Mouse (Mus musculus) liver, embryonic 16.5 days (tissue): ENCODE data around the gene Matn3. TPM values are rescaled to one million over a fixed set of nuclear protein-coding genes. Genes with fewer than 3 reads are reported as not detected.

Experiments
- ATAC-seq: fragments of 200-750 bp; cut with Nextera tagmentation; 2 replicates; pipeline ENCODE4 v1.8.0; 2017; ENCODE audit warnings: low read depth, mild to moderate bottlenecking, moderate number of reproducible peaks, moderate library complexity
- H3K27ac ChIP-seq: fragments of 300-500 bp; sonication (generic); 2 replicates; pipeline ENCODE4 v1.5.1; 2014; ENCODE audit warnings: mild to moderate bottlenecking, low read length
- H3K27me3 ChIP-seq: fragments of 300-500 bp; sonication (generic); 2 replicates; pipeline ENCODE4 v1.6.1; 2014; ENCODE audit warnings: low read depth, low read length, mixed read lengths; ENCODE audit not compliant: control insufficient read depth, insufficient read depth
- H3K36me3 ChIP-seq: fragments of 300-500 bp; sonication (generic); 2 replicates; pipeline ENCODE4 v1.6.1; 2014; ENCODE audit warnings: mild to moderate bottlenecking; ENCODE audit not compliant: control insufficient read depth, insufficient read depth
- H3K4me1 ChIP-seq: fragments of 300-500 bp; sonication (generic); 2 replicates; pipeline ENCODE4 v1.6.1; 2014; ENCODE audit warnings: low read depth, low read length, mixed read lengths; ENCODE audit not compliant: control insufficient read depth
- H3K4me2 ChIP-seq: fragments of 300-500 bp; sonication (generic); 2 replicates; pipeline ENCODE4 v1.6.1; 2014; ENCODE audit warnings: low read depth, low read length, mixed read lengths
- H3K4me3 ChIP-seq: fragments of 300-500 bp; sonication (generic); 2 replicates; pipeline ENCODE4 v1.5.1; 2014; ENCODE audit warnings: low read depth, mild to moderate bottlenecking, low read length
- H3K9ac ChIP-seq: fragments of 300-500 bp; sonication (generic); 2 replicates; pipeline ENCODE4 v1.6.1; 2014; ENCODE audit warnings: low read depth, low read length
- H3K9me3 ChIP-seq: fragments of 300-500 bp; sonication (generic); replicated peaks from 2 replicates; pipeline ENCODE4 v1.6.1; 2016; ENCODE audit warnings: low read length; ENCODE audit not compliant: control insufficient read depth
- WGBS: fragments of 180-500 bp; shearing (Covaris S2); extraction: QIAGEN DNeasy Blood & Tissue Kit; methylation state at CpG from one replicate; pipeline ENCODE4 v1.1.7; 2014; ENCODE audit not compliant: insufficient replicate concordance; 5-methylcytosine and 5-hydroxymethylcytosine counted together
- polyA plus RNA-seq: library from polyadenylated mRNA; unstranded; fragments of >200 nt; fragmentation: Nextera tagmentation; extraction: Ambion mirVana; gene quantifications from 2 replicates; pipeline ENCODE4 v1.2.1, GENCODE M21; 2015

Gene Matn3
- polyA plus RNA-seq, 1 experiment from 2014 or later = 0.09 TPM

DNA sequence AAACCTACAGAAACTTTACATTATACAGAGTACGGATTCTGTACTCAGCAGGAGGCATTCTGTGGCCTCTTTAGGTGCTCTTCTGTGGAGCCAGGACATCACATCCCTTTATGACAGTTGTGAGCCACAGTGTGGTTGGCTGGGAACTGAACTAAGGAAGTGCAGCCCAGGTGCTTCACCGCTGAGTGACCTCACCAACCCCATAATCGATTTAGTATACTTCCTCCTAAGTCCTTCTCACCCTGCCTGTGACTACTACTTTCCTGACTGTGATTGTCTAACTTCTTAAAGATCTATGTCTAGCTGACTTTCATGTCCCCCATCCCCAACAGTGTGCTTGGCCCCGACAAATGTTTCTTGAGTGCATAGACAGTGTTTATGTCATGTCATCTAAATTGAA lies 50.6 kb downstream of the Matn3 start:
- Histone ChIP-seq H3K4me1 (no peaks in the 10 kb centered on the region), H3K27me3 (no peaks in the 10 kb centered on the region), H3K36me3 (no peaks in the 10 kb centered on the region), H3K4me2 (no peak overlapping the region), H3K9me3 (no peaks in the 10 kb centered on the region), H3K27ac (no peak overlapping the region), H3K9ac (no peak overlapping the region), H3K4me3 (no peak overlapping the region)
- 47% methylated on average over 4 of the region's 4 CpGs for WGBS
- no peak for ATAC-seq

DNA sequence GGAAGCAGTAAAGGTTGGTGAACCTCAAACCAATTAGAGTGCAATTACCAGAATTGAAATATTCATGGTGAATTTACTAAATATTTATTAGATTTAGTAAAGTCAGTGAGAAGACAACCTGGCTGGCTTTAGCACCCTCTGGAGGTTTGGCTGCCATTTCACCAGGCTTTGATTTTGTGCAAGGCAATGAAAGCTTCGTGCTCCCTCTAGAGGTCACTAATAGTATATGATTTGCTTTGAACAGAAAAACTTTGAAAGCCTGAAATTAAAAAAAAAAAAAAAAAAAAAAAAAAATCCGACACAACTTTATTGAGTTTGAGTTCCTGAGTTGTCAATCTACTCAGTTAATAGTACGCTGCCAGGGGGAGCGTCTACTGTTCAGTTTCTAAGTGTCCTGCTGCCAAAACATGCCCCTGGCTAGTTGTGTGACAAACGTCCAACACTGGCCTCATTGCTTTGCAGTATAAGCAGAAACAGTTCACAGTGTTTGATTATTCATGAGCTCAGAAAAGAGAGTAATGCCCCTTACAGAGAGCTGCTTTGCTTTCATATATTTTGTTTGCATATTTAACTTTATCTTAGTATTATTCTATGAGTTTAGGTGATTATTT lies 54.4 kb downstream of the Matn3 start:
- WGBS = 10% methylated on average over 5 of the region's 5 CpGs
- Histone ChIP-seq H3K4me1 (no peaks in the 10 kb centered on the region), H3K36me3 (no peaks in the 10 kb centered on the region), H3K9ac (no peak overlapping the region), H3K4me2 (no peak overlapping the region), H3K4me3 (no peak overlapping the region), H3K27me3 (no peaks in the 10 kb centered on the region), H3K27ac (no peak overlapping the region), H3K9me3 (no peaks in the 10 kb centered on the region)
- ATAC-seq = no peak

DNA sequence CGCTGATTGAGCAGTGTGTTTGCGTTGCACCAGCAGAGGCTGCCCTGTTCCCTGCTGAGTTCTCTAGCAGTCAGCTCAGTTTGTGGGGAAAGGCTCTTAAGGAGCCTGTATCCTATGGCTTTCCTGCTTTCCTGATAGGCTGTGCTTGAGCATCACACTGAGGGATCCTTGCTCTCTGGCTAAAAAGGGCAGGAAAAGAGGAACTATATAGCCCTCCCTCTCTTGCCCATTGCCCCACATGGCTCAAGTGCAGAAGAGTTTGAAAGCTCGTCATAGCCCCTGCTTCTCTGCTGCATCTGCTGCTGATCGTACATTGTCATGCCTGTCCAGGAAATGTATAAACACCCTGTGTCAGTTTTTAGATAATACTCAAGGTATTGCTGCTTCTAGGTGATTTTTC lies 59.4 kb downstream of the Matn3 start:
- 27% methylated on average over 4 of the region's 4 CpGs for WGBS
- Histone ChIP-seq H3K27me3 (no peaks in the 10 kb centered on the region), H3K27ac (no peak overlapping the region), H3K4me1 (no peaks in the 10 kb centered on the region), H3K4me2 (no peak overlapping the region), H3K4me3 (no peak overlapping the region), H3K9ac (no peak overlapping the region), H3K36me3 (no peaks in the 10 kb centered on the region), H3K9me3 (no peaks in the 10 kb centered on the region)
- ATAC-seq = no peak

DNA sequence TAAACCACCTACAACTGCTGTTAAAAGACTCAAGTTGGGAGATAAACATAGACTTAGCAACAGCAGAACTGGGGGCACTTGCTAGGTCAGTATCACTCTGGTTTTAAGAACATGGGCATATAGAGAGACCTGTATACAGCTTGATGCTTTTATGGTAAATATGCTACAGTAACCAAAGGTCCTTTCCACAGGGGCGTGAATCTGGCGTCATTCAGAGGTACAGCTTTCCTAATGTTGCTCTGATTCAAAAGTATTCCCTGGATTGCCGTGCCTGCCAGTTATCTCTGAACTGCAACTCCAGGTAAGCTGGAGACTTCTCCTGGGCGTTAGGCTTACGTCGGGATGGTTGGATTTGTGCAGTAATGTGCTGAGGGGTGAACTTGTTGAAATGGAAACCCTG lies 60.1 kb downstream of the Matn3 start:
- H3K9me3 ChIP-seq = no peaks in the 10 kb centered on the region
- no peaks in the 10 kb centered on the region for H3K27me3 ChIP-seq
- H3K4me2 ChIP-seq = no peak overlapping the region
- H3K4me1 ChIP-seq = no peaks in the 10 kb centered on the region
- no peak overlapping the region for H3K4me3 ChIP-seq
- no peaks in the 10 kb centered on the region for H3K36me3 ChIP-seq
- no peak overlapping the region for H3K27ac ChIP-seq
- 68% methylated on average over 6 of the region's 6 CpGs for WGBS
- H3K9ac ChIP-seq = no peak overlapping the region
- ATAC-seq = no peak

DNA sequence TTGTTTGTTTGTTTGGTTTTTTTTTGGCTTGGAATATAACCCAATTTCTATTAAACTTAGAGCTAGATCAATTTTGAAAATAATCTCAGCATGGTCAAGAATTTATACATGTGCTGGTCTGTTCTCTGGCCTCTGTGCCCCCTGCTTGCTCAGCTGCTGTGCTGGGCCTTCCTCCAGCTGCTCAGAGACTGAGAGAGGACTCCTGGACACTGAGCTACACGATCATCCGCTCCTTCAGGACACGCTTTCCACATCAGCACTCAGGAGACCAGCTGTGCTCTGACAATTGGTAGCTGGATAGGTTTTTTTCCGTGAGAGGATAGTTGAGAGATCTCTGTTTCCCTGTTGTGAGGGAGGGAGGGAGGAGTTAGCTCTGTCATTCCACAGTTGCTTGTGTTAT lies 62.6 kb downstream of the Matn3 start:
- H3K4me3 ChIP-seq = no peak overlapping the region
- no peaks in the 10 kb centered on the region for H3K4me1 ChIP-seq
- 65% methylated on average over 4 of the region's 4 CpGs for WGBS
- no peak overlapping the region for H3K9ac ChIP-seq
- no peaks in the 10 kb centered on the region for H3K36me3 ChIP-seq
- no peak overlapping the region for H3K4me2 ChIP-seq
- H3K27ac ChIP-seq = no peak overlapping the region
- no peak for ATAC-seq
- no peaks in the 10 kb centered on the region for H3K27me3 ChIP-seq
- no peaks in the 10 kb centered on the region for H3K9me3 ChIP-seq

DNA sequence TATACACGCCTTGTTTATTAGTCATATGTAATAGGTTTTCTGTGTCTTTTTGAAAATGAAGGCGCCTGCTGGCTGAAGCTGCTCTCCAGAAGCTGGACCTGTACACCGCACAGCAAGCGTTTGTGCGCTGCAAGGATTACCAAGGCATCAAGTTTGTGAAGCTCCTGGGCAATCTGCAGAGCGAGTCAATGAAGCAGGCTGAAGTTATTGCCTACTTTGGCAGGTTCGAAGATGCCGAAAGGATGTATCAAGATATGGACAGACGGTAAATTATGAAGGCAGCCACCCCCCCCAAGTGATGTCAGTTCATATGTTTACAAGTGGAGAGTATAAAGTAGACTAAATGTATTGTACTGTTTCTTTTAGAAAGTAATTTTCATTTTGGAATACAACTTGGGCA lies 68.6 kb downstream of the Matn3 start:
- WGBS = 79% methylated on average over 9 of the region's 9 CpGs

DNA sequence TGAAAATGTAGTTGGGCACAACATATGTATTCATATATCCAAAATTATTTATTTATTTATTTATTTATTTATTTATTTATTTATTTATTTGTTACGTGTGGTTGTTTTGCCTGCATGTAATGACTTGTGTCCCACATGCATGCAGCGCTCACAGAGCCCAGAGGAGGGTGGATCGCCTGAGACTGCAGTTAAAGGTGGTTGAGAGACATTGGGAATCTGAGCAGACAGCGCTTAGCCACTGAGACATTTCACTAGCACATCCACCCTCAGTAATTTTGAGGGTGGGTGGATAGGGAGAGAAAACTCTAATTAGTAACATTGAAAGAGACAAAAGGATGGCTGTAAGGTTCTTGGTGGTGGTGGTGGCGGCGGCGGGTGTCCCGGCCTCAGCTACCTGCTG lies 72.7 kb downstream of the Matn3 start:
- 68% methylated on average over 8 of the region's 8 CpGs for WGBS
- Histone ChIP-seq H3K9ac (no peak overlapping the region), H3K4me3 (no peak overlapping the region), H3K27me3 (no peaks in the 10 kb centered on the region), H3K27ac (no peak overlapping the region), H3K4me2 (no peak overlapping the region), H3K9me3 (no peaks in the 10 kb centered on the region), H3K4me1 (no peaks in the 10 kb centered on the region), H3K36me3 (no peaks in the 10 kb centered on the region)
- no peak for ATAC-seq

More for the DNA sequence above, 68.6 kb downstream of the Matn3 start:
- H3K9ac ChIP-seq = no peak overlapping the region
- no peak overlapping the region for H3K27ac ChIP-seq
- no peak for ATAC-seq
- H3K4me1 ChIP-seq = no peaks in the 10 kb centered on the region
- no peak overlapping the region for H3K4me3 ChIP-seq
- no peaks in the 10 kb centered on the region for H3K36me3 ChIP-seq
- no peaks in the 10 kb centered on the region for H3K27me3 ChIP-seq
- H3K4me2 ChIP-seq = no peak overlapping the region
- H3K9me3 ChIP-seq = no peaks in the 10 kb centered on the region

DNA sequence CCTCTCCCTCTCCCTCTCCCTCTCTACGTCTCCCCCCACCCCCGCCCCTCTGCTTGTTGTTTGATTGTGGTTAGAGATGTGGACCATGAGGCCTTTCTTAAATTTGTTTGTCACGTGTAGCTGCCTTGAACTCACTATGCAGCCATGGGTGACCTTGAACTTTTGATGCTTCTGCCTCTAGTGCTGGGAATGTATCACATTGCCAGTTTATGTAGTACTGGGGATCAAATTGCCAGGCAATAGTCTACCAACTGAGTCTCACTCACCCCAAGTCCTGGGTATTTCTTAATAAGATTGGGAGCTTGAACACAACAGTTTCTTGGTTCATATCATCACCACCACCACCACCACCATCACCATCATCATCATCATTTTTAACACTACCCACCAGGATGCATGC lies 73.3 kb downstream of the Matn3 start:
- Histone ChIP-seq H3K9ac (no peak overlapping the region), H3K4me2 (no peak overlapping the region), H3K4me3 (no peak overlapping the region), H3K27me3 (no peaks in the 10 kb centered on the region), H3K27ac (no peak overlapping the region), H3K36me3 (no peaks in the 10 kb centered on the region), H3K9me3 (no peaks in the 10 kb centered on the region), H3K4me1 (no peaks in the 10 kb centered on the region)
- 45% methylated on average over 3 of the region's 3 CpGs for WGBS
- no peak for ATAC-seq
